Mouse (Mus musculus): Measurements from ENCODE around the gene Myo18a.
"Not testable (repeated sequence)": the region's sequence is repeated elsewhere in the genome, so short reads cannot be mapped to it uniquely, and the experiment has no call there.

The Myo18a gene

DNA sequence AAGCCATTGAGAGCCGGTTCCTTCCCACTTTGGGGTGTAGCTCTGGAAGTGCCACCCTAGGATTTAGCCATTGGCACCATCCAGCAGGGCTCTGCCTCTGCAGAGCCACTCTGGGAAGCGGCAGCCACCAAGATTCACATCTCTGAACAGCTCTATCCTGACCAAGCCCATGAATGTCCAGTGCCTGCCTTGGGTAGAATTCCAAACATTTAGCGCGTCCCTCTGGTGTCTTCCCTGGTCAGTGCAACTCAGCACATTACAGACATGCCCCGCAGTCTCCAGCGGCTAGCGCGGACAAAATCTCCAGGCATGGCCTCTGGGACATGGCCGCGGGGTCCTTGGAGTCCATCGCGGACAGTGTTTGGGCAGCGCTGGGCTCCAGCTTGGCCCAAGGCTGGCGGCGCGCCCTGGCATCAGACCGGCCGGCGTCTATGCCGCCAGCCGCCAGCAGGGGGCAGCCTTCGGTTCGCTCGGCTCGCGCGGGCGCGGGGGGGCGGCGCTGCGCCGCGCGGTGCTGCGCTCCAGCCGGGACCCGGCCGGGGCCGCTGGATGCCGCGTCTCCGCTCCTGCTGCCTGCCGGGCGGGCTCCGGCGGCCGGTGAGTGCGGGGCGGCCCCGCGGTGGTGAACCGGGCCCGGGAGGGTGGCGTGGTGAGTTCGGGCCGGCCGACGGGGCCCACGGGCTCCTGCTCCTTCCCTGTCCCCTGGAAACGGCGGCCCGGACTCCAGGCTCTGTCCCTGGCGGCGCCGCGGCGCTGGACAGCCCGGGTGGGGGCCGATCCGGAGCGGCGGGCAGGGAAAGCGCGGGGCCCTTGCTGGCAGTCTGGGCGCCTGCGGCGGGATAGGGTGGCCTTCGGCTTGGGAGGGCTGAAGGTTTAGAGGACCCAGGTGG lies at the start of gene Myo18a:
Gene Myo18a (plus strand): TSS at position 464 of the 890 bp plus-strand sequence.
- DNase-seq = peak; percentile 70

DNA sequence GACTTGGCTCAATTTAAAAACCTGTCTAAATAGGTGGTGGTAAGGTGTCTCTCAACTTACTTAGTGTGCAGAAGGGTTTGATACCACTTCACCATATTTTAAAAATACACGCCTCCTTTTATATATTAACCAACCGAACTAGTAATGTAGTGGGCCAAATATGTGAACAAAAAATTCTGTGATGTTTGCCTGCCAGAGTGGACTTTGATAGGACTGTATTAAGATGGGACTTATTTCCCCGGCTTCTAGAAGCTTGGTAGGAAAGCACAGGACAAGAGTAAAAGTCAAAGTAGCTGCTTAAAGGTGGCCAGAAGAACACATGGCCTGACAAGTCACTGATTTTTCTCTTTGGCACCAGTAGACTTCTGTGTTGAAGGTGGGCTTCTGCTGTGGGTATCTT lies 49.3 kb upstream of the Myo18a start:
- DNase-seq = no peak

DNA sequence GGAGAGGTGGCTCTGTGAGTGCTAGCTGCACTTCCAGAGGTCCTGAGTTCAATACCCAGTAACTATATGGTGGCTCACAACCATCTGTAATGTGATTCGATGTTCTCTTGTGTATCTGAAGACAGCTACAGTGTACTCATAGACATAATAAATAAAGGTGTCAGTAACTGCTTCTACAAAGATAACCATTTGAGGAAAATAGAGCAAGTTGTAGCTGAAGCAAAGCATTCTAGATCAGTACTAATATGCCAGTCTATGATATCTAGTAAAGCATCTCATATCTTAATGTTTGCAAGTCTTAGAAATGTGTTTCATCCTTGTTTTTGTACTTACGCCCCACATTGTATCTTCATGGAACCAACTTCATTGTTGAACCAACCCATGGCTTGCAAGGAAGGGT lies 44.0 kb upstream of the Myo18a start:
- DNase-seq = no peak

DNA sequence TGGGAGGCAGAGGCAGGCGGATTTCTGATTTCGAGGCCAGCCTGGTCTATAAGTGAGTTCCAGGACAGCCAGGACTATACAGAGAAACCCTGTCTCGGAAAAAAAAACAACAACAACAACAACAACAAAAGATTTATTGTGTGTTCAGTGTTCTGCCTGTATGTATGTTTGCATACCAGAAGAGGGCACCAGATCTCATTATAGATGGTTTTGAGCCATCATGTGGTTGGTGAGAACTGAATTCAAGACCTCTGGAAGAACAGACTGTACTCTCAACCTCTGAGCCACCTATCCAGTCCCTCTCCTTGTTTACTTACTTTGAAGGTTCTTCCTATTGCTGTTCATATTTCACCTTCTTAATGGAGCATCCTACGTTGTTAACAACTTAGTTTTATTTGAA lies 41.7 kb upstream of the Myo18a start:
- no peak for DNase-seq

- DNase-seq = no peak
These were observed 38.3 kb upstream of the Myo18a start for GRCm38 (mm10) chr11:77724766-77725165.

DNA sequence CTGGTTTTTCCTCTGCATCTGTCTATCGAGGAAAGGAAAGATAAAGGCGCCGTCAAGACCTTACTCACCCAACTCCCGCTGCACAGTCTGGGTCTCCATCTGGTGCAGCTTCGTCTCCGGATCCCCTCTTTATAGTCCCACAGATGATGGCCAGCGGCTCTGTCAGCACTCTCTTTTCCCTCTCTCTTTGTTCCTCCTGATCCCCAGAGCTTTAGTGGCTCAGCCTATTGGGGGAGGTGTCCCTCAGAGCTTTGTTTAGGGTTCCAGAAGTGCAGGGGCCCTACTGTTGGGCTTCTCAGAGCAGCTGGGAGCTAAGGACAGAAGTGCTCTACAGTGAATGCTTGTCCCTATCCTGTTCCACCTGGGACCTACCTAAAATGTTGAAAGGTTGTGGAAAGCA lies 37.9 kb upstream of the Myo18a start, which contains the start of gene Cryba1:
Gene Cryba1 (minus strand): TSS at position 101 of the 400 bp plus-strand sequence.
- DNase-seq = no peak

DNA sequence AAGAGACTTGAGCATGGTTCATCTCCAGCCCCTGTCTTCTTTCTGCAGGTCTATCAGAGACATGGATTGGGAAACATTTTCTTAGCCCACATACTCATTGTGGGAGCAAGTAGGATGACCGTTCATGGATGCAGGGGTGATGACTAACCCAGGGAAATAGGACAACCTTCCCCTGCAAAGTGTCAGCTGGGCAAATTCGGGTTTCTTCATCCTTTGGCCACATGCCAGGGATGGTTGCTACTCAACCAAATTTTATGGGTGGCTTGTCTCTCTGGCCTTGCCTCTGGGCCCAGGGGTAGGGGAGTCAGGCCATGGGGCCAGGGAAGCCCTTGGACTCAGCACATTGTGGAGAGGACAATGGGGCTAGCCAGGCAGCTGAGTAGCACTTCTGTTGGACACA lies 34.5 kb upstream of the Myo18a start:
- no peak for DNase-seq

- DNase-seq = peak; percentile 77
These were observed 25.8 kb upstream of the Myo18a start for GRCm38 (mm10) chr11:77737289-77737688.

DNA sequence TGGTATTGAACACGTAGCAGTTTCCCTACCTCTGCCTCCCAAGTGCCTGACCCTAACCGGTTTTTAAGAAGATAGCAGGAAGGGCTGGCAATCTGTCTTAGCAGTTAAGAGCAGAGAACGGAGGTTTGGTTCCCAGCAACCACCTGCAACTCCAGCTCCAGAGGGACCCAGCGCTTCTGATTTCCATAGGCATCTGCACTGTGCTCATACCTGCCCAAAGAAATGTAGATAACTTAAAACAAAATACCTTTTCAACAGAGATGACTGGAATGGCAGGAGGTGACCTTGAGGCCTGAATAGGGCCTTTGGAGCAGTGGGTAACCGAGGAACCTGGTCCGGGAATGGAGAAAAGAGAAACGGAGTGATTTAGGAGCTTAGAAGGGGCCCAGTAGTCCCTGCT lies 24.5 kb upstream of the Myo18a start:
- DNase-seq = no peak

- DNase-seq = no peak
These were observed 19.1 kb upstream of the Myo18a start for GRCm38 (mm10) chr11:77743966-77744365.

- no peak for DNase-seq
These were observed 16.4 kb upstream of the Myo18a start for GRCm38 (mm10) chr11:77746652-77747051.

GRCm38 (mm10) chr11:77747103-77747502 lies 15.9 kb upstream of the Myo18a start:
- DNase-seq = not testable (repeated sequence)

DNA sequence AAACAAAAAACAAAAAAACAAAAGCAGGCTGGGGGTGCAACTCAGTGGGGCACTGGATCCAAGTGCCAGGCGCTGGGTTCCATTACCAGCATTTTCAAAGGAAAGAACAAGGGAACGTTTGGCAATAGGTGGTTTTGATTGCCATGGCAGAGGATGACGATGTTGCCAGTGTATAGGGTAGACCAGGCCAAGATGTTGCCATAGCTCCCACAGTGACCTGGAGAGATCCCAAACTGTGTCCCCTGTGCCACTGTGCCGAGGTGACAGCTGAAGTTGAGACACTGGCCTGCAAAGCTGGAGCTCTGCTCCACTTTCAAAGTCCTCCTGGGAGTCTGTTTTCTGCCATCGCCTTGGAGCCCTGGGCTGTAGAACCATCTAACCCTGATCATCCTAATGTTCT lies 14.1 kb upstream of the Myo18a start:
- no peak for DNase-seq

GRCm38 (mm10) chr11:77752525-77752924 lies 10.5 kb upstream of the Myo18a start:
- DNase-seq = no peak

DNA sequence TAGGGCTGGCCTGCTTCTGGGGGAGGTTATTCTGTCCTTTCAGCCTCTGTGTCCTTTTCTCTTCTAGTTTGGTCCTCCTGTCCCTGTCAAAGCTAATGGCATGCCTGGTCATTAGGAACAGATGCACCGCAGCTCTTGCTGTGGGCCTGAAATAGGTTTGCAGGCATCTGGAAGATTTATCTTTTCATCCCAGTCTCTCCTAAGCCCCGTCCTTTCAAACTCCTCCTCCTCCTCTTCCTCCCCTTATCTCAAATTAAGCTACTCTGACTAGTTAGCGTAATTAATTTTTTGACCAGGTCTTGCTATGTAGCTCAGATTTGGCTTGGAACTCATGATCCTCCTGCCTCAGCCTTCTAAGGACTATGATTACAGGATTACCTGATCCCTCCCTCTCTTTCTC lies 9.6 kb upstream of the Myo18a start:
- no peak for DNase-seq

DNA sequence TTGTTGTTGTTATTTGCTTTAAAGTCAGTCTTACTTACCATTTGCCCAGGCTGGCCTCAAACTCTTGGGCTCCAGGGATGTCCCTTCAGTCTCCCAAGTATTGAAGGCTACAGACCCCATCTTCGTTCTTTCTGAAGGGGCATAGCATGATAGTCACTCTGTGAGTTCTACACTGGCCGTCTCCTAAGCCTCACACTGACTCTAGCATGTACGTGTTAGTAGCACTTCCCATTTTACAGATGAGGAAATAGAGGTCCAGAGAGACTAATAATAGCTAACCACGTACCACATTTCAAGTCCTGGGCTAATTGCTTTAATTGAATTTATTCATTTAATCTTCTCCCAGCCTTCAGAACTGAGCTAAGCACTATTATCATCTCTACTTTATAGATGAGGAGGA lies 3.0 kb upstream of the Myo18a start:
- no peak for DNase-seq

DNA sequence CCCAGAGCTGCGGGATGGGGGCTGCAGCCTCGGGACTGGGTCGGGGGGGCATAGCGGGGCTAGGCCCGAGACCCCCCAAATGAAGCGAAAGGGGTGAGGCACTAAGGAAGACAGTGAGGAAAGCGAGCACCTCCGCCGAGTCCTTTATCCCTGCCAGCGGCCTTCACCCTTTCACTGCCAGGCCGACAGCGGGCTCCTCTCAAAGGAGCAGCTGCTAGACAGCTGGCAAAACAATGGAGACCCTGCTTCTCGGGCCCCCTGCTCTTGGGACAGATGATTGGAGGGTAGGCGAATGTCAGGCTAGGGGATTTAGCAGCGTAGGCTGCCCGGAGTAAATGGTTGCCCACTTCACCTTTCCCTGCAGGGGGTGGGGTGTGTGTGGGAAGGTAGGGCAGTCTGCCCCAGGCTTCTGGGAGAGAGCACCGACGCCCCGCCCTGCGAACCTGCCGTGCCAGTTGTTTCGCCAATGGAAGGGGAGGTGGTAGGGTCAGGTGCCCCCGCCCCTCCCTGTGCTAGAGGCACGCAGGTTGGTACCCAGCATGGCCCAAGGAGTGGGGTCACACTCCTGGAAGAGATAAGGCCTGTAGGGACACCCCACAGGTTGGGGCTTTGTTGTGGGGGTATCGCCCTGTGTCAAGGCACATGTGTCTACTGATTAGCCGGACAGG lies 761 bp downstream of the Myo18a start:
- no peak for DNase-seq

DNA sequence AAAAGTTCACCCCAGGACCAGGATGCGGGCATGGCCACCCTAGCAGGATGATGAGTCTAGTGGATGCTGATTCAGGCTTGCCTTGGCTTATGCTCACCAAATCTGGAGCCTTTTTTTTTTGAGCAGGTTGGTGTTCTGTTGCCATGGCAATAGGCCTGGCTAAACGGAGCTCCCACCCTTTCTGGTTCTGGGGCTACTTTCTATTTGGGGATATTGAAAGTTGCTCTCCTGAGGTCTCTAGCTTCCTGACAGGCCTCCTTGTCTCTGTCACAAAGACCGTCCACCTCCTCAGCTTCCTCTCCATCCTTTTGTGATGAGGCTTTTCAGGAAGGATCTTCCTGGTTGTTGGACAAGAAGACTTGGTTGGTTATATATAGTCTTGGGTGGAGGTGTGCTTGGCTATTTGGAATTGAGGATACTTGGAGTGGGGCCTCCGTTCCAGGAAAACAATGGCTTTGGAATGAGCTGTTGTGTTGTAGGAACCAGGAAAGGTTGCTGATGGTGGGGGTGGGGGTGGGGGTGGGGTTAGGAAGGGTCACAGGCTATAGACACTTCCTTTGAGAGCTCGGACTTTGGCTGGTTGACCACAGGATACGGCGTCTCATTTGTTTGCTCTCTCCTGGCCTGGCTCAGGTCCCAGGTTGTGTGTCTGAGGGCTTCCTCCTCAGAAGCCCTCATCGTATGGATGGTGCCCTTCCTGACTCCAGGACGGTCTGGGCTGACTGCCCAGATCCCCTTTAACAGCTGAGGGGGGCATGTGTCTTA lies 1.8 kb downstream of the Myo18a start:
- DNase-seq = peak; percentile 74

DNA sequence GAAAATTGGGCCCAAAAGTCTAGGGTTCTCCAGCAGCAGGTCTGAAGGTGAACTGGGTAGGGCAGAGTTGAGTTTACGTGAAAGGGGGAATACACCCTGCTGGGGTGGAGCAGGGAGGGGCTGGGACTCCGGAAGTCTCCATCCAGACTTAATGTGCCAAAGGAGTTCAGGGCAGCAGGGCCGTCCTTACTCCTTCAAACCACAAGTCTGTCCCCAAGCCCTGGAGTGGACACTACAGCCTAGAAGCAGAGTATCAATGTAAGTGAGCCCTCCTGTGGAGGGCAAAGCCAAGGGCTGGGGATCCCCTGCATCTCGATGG lies 2.4 kb downstream of the Myo18a start:
- no peak for DNase-seq

GRCm38 (mm10) chr11:77766351-77767001 lies 3.4 kb downstream of the Myo18a start:
- peak; percentile 45 for DNase-seq

DNA sequence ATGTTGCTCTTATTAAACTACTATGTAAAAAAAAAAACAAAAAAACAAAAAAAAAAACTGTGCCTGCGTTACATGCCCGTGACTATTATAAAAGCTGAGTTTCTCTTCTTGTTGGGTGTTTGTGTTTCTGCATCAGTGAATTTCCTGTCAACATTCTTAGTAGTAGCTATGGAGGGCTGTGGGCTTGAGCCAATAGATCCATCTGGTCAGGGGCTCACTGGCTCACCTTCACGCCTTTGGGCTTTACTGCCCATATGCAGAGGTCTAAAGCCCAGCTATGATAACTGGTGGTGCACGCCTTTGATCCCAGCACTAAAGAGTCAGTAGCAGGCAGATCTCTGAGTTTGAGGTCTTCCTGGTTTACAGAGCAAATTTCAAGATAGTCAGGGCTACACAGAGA lies 6.5 kb downstream of the Myo18a start:
- DNase-seq = no peak

DNA sequence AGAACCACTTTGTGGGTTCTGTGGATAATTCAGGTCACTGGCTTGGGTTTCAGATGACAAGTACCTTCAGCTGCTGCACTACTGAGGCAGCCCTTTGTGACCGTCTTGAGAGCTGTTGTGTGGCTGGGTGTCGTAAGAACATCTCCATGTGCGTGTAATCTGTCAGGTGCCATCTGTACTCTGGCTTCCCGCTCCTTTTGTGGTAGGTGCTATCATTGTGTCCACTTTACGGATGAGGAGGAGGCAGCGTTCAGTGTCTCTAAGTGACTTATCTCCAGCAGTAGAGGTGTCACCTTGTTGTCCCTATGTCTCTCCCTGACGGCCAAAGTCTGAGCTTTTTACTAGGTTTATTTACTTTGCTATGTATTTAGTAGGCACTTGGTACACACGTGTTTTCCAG lies 7.3 kb downstream of the Myo18a start:
- no peak for DNase-seq
